Mouse (Mus musculus) embryonic facial prominence, embryonic 13.5 days (tissue): Measurements from ENCODE around the gene Gm20695. TPM values are rescaled to one million over a fixed set of nuclear protein-coding genes. Genes with fewer than 3 reads are reported as not detected.
"Not testable (repeated sequence)": the region's sequence is repeated elsewhere in the genome, so short reads cannot be mapped to it uniquely, and the experiment has no call there.

Source experiments
- ATAC-seq: fragments of 200-750 bp; cut with Nextera tagmentation; 2 replicates; pipeline ENCODE4 v1.8.0; 2017; ENCODE audit warnings: low read depth; ENCODE audit not compliant: insufficient number of reproducible peaks, insufficient read depth, low FRiP score, low TSS enrichment
- H3K27ac ChIP-seq: fragments of 300-500 bp; sonication (generic); 2 replicates; pipeline ENCODE4 v1.5.1; 2015; ENCODE audit warnings: moderate library complexity, mild to moderate bottlenecking, inconsistent platforms
- H3K27me3 ChIP-seq: fragments of 300-500 bp; sonication (generic); 2 replicates; pipeline ENCODE4 v1.6.1; 2015; ENCODE audit warnings: mild to moderate bottlenecking, inconsistent platforms
- H3K36me3 ChIP-seq: fragments of 300-500 bp; sonication (generic); 2 replicates; pipeline ENCODE4 v1.6.1; 2015; ENCODE audit warnings: mild to moderate bottlenecking, inconsistent platforms
- H3K4me1 ChIP-seq: fragments of 300-500 bp; sonication (generic); 2 replicates; pipeline ENCODE4 v1.6.1; 2015; ENCODE audit warnings: inconsistent platforms
- H3K4me2 ChIP-seq: fragments of 300-500 bp; sonication (generic); 2 replicates; pipeline ENCODE4 v1.6.1; 2015; ENCODE audit warnings: moderate library complexity, mild to moderate bottlenecking, inconsistent platforms
- H3K4me3 ChIP-seq: fragments of 300-500 bp; sonication (generic); 2 replicates; pipeline ENCODE4 v1.5.1; 2015; ENCODE audit warnings: mild to moderate bottlenecking, inconsistent platforms
- H3K9ac ChIP-seq: fragments of 300-500 bp; sonication (generic); 2 replicates; pipeline ENCODE4 v1.6.1; 2015; ENCODE audit warnings: mild to moderate bottlenecking, inconsistent platforms
- H3K9me3 ChIP-seq: fragments of 300-500 bp; sonication (generic); 2 replicates; pipeline ENCODE4 v1.6.1; 2016; ENCODE audit warnings: inconsistent platforms
- WGBS: fragments of 180-500 bp; shearing (Covaris S2); methylation state at CpG from one replicate; pipeline ENCODE4 v1.1.7; 2015; ENCODE audit warnings: mixed read lengths; 5-methylcytosine and 5-hydroxymethylcytosine counted together
- polyA plus RNA-seq: library from polyadenylated mRNA; unstranded; fragments of >200 nt; fragmentation: Nextera tagmentation; extraction: Ambion mirVana; gene quantifications from 2 replicates; pipeline ENCODE4 v1.2.1, GENCODE M21; 2015

Gene Gm20695
- polyA plus RNA-seq = 2.1 TPM in 1 of 2 replicates, not detected in the other

DNA sequence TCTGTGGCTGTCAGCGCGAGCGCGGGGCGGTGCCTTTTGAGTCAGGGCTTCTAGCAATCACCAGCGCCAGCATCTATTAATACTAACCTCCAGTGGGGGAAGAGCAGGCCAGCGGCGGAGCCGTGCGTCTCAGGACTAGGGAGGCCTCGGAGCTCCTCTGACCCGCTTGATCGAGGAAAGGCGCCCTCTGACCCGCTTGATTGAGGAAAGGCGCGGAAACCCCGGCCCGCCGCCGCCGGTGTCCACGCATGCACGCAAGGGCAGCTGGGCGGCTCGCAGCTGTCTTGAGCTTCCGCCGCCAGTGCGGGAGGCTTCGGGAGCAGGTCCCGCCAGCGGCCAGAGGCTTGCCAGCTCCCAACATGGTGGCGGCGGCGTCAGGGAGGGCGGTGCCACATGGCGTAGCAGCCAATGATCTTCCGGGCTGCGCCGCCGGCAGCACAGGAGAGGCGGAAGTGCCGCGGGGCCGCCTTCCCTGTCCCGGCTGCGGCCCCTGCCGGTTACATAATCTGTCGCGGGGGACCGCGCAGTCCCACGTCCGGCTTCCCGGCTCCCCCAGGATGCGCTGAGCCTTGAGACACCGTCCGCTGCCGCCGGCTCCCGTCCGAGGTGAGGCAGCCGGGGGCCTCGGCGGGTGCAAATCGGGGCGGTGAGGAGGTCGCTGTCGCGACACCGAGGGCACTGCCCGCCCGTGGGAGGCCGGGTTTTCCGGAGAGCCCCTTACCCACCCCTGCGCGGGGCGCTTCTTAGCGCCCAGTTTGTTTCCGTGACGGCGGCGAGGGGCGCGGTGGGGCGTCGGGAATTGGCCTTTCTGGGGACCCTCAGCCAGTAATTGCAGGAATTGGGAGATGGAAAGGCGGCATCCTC lies at the start of gene Gm20695, which contains the start of gene Zfp597:
TSS of gene Gm20695 (plus strand) at position 448 of the 864 bp plus-strand sequence.
TSS of gene Zfp597 (minus strand) at position 361 of the 864 bp plus-strand sequence.
- H3K9ac ChIP-seq = peak within 1 kb of the TSS; percentile 82
- WGBS = under 1% methylated on average over 83 of the region's 88 CpGs
- H3K9me3 ChIP-seq = no peaks in the 10 kb centered on the region
- peak within 1 kb of the TSS; percentile 92 for H3K27ac ChIP-seq
- no peaks in the 10 kb centered on the region for H3K27me3 ChIP-seq
- peak within 1 kb of the TSS; percentile 74 for H3K4me3 ChIP-seq
- peaks cover 14% of the 10 kb centered on the region for H3K4me1 ChIP-seq
- ATAC-seq = peak; percentile 98
- peak within 1 kb of the TSS; percentile 71 for H3K4me2 ChIP-seq
- H3K36me3 ChIP-seq = peaks cover 7% of the 10 kb centered on the region; the same call in 1 of the 2 replicates

DNA sequence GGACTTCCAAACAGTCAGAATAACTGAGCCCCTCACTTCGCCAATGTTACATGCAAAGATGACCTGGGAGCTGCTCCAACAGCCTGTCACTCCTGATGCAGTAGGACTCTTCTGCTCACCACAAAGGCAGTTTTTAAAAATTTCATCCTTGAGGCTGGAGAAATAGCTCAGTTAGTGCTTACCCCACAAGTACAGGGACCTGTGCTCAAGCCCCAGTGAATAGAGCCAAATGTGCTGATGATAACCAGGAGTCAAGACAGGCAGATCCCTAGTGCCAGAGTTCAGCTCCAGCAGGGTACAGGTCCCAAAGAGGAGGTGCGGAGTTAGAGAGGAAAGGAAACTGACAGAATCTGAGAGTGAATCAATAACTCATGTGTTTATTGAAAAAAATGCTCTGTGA lies 49.0 kb upstream of the Gm20695 start:
- no peak for ATAC-seq
- no peaks in the 10 kb centered on the region for H3K9me3 ChIP-seq
- WGBS = 80% methylated on average over 2 of the region's 2 CpGs
- H3K9ac ChIP-seq = no peak overlapping the region
- H3K4me3 ChIP-seq = no peak overlapping the region
- no peaks in the 10 kb centered on the region; the same call in 1 of the 2 replicates for H3K27me3 ChIP-seq
- H3K36me3 ChIP-seq = no peaks in the 10 kb centered on the region
- no peaks in the 10 kb centered on the region for H3K4me1 ChIP-seq
- no peak overlapping the region for H3K27ac ChIP-seq
- H3K4me2 ChIP-seq = no peak overlapping the region

DNA sequence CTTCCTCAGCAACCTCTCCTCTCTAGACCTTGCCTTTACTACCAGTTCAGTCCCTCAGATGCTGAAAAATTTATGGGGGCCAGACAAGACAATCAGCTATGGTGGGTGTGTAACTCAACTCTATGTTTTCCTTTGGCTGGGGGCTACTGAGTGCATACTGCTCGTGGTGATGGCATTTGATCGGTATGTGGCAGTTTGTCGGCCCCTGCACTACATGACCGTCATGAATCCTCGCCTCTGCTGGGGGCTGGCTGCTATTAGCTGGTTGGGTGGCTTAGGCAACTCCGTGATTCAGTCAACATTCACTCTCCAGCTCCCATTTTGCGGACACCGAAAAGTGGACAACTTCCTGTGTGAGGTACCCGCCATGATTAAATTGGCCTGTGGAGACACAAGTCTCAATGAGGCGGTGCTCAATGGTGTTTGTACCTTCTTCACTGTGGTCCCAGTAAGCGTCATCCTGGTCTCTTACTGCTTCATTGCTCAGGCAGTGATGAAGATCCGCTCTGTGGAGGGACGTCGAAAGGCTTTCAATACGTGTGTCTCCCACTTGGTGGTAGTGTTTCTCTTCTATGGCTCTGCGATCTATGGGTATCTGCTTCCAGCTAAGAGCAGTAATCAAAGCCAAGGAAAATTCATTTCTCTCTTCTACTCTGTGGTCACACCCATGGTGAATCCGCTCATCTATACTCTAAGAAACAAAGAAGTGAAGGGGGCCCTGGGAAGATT lies 45.1 kb upstream of the Gm20695 start:
- no peaks in the 10 kb centered on the region; the same call in 1 of the 2 replicates for H3K27me3 ChIP-seq
- no peak overlapping the region for H3K27ac ChIP-seq
- no peaks in the 10 kb centered on the region for H3K9me3 ChIP-seq
- 59% methylated on average over 17 of the region's 17 CpGs for WGBS
- no peaks in the 10 kb centered on the region for H3K4me1 ChIP-seq
- H3K36me3 ChIP-seq = no peaks in the 10 kb centered on the region
- no peak overlapping the region for H3K4me2 ChIP-seq
- no peak for ATAC-seq
- H3K9ac ChIP-seq = no peak overlapping the region
- H3K4me3 ChIP-seq = no peak overlapping the region

- ATAC-seq = no peak
- H3K36me3 ChIP-seq = no peaks in the 10 kb centered on the region
- H3K4me2 ChIP-seq = no peak overlapping the region
- H3K27ac ChIP-seq = no peak overlapping the region
- H3K9ac ChIP-seq = no peak overlapping the region
- peaks cover 8% of the 10 kb centered on the region; the same call in 1 of the 2 replicates for H3K4me1 ChIP-seq
- H3K4me3 ChIP-seq = no peak overlapping the region
- H3K9me3 ChIP-seq = no peaks in the 10 kb centered on the region
- 25% methylated on average over 4 of the region's 4 CpGs for WGBS
- H3K27me3 ChIP-seq = no peaks in the 10 kb centered on the region; the same call in 1 of the 2 replicates
Measured at GRCm38 (mm10) chr16:3842989-3843388, 41.5 kb upstream of the Gm20695 start.

DNA sequence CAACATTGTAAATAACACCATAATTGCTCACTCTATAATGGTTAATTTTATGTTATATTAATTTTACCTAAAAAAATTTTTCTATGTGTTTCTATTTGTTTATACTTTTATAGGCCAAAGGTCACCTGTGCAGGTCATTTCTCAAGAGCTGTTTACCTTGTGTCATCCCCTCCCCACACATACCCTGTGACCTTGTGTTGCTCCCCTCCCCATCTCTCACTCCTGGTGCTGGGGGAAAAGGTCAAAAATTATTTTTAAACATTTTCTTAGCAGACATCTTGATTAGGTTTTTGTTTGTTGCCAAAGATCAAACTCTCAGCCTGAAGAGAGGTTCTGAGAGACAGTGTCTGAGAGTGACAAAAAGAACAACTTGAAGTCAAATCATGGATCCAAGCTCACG lies 40.7 kb upstream of the Gm20695 start:
- Histone ChIP-seq H3K4me3 (no peak overlapping the region), H3K4me2 (no peak overlapping the region), H3K27ac (no peak overlapping the region), H3K9ac (no peak overlapping the region), H3K36me3 (no peaks in the 10 kb centered on the region), H3K27me3 (no peaks in the 10 kb centered on the region; the same call in 1 of the 2 replicates), H3K4me1 (peaks cover 10% of the 10 kb centered on the region; the same call in 1 of the 2 replicates), H3K9me3 (no peaks in the 10 kb centered on the region)
- WGBS = 64% methylated on average over 1 of the region's 1 CpGs
- no peak for ATAC-seq

GRCm38 (mm10) chr16:3846711-3847518 lies 37.5 kb upstream of the Gm20695 start, which contains the start of gene Zfp174:
Zfp174 (plus strand) TSS chr16:3847268.
- no peak within 1 kb of the TSS for H3K27ac ChIP-seq

GRCm38 (mm10) chr16:3847871-3848270 lies 36.6 kb upstream of the Gm20695 start:
- Histone ChIP-seq H3K27ac (no peak overlapping the region), H3K9me3 (no peaks in the 10 kb centered on the region), H3K9ac (peak overlapping the region; percentile 82), H3K4me2 (peak overlapping the region; percentile 67), H3K4me3 (peak overlapping the region; percentile 67), H3K27me3 (no peaks in the 10 kb centered on the region), H3K36me3 (no peaks in the 10 kb centered on the region), H3K4me1 (peaks cover 11% of the 10 kb centered on the region; the same call in 1 of the 2 replicates)
- WGBS = 70% methylated on average over 4 of the region's 4 CpGs
- no peak for ATAC-seq

More at GRCm38 (mm10) chr16:3846711-3847518, 37.5 kb upstream of the Gm20695 start, which contains the start of gene Zfp174:
- Histone ChIP-seq H3K4me3 (peak within 1 kb of the TSS; percentile 67), H3K27me3 (no peaks in the 10 kb centered on the region), H3K9ac (peak within 1 kb of the TSS; percentile 82), H3K9me3 (no peaks in the 10 kb centered on the region), H3K36me3 (no peaks in the 10 kb centered on the region), H3K4me2 (peak within 1 kb of the TSS; percentile 67), H3K4me1 (peaks cover 11% of the 10 kb centered on the region; the same call in 1 of the 2 replicates)
- ATAC-seq = peak; percentile 98
- WGBS = 2% methylated on average over 38 of the region's 38 CpGs

GRCm38 (mm10) chr16:3848416-3848815 lies 36.0 kb upstream of the Gm20695 start:
- no peaks in the 10 kb centered on the region for H3K36me3 ChIP-seq
- no peak for ATAC-seq
- H3K9me3 ChIP-seq = no peaks in the 10 kb centered on the region
- H3K4me1 ChIP-seq = peaks cover 11% of the 10 kb centered on the region; the same call in 1 of the 2 replicates
- H3K27ac ChIP-seq = no peak overlapping the region
- H3K9ac ChIP-seq = no peak overlapping the region
- H3K4me2 ChIP-seq = no peak overlapping the region
- H3K27me3 ChIP-seq = no peaks in the 10 kb centered on the region
- no peak overlapping the region for H3K4me3 ChIP-seq
- 70% methylated on average over 3 of the region's 3 CpGs for WGBS

GRCm38 (mm10) chr16:3851301-3851700 lies 33.1 kb upstream of the Gm20695 start:
- not testable (repeated sequence) for H3K4me2 ChIP-seq, H3K9ac ChIP-seq, H3K4me3 ChIP-seq, H3K27me3 ChIP-seq, H3K9me3 ChIP-seq, H3K36me3 ChIP-seq, ATAC-seq, H3K27ac ChIP-seq
- WGBS = 87% methylated on average over 13 of the region's 13 CpGs
- peaks cover 11% of the 10 kb centered on the region; the same call in 1 of the 2 replicates for H3K4me1 ChIP-seq

DNA sequence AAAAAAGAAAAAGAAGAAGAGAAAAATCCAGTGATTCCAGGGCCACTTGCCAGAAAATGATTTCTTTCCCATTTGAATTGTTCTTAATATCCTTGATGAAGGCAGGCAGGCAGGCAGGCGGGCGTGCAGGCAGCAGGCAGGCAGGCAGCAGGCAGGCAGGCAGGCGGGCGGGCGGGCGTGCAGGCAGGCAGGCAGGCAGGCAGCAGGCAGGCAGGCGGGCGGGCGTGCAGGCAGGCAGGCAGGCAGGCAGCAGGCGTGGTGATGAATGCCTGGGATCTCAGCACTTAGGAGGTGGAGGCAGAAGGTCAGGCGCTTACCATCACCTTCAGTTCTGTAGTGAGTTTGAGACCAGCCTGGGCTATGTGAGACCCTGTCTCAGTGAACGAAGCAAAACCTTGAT lies 31.9 kb upstream of the Gm20695 start:
- Histone ChIP-seq H3K4me3 (no peak overlapping the region), H3K27me3 (no peaks in the 10 kb centered on the region), H3K4me1 (peaks cover 7% of the 10 kb centered on the region; the same call in 1 of the 2 replicates), H3K27ac (no peak overlapping the region), H3K4me2 (no peak overlapping the region), H3K36me3 (peaks cover 15% of the 10 kb centered on the region; the same call in 1 of the 2 replicates), H3K9ac (no peak overlapping the region), H3K9me3 (no peaks in the 10 kb centered on the region)
- no peak for ATAC-seq
- WGBS = 31% methylated on average over 12 of the region's 12 CpGs
